Mouse (Mus musculus) hindbrain, embryonic 16.5 days (tissue): ENCODE measurements around the gene Atp1b3. TPM values are rescaled to one million over a fixed set of nuclear protein-coding genes. Genes with fewer than 3 reads are reported as not detected.

Experiments
- ATAC-seq: fragments of 200-750 bp; cut with Nextera tagmentation; 2 replicates; pipeline ENCODE4 v1.8.0; 2017; ENCODE audit warnings: moderate TSS enrichment, moderate library complexity
- H3K27ac ChIP-seq: fragments of 300-500 bp; sonication (generic); 2 replicates; pipeline ENCODE4 v1.5.1; 2014; ENCODE audit warnings: low read depth, mild to moderate bottlenecking, control low read depth, low read length, moderate library complexity
- H3K27me3 ChIP-seq: fragments of 300-500 bp; sonication (generic); replicated peaks from 2 replicates; pipeline ENCODE4 v1.6.1; 2014; ENCODE audit warnings: low read length; ENCODE audit not compliant: control insufficient read depth, insufficient read depth
- H3K36me3 ChIP-seq: fragments of 300-500 bp; sonication (generic); 2 replicates; pipeline ENCODE4 v1.6.1; 2014; ENCODE audit warnings: mild to moderate bottlenecking, low read length, moderate library complexity, mixed read lengths; ENCODE audit not compliant: control insufficient read depth, insufficient read depth
- H3K4me1 ChIP-seq: fragments of 300-500 bp; sonication (generic); 2 replicates; pipeline ENCODE4 v1.6.1; 2014; ENCODE audit warnings: low read depth, low read length; ENCODE audit not compliant: control insufficient read depth, insufficient read depth
- H3K4me2 ChIP-seq: fragments of 300-500 bp; sonication (generic); 2 replicates; pipeline ENCODE4 v1.6.1; 2014; ENCODE audit warnings: mild to moderate bottlenecking, low read length, control low read depth, moderate library complexity
- H3K4me3 ChIP-seq: fragments of 300-500 bp; sonication (generic); 2 replicates; pipeline ENCODE4 v1.5.1; 2014; ENCODE audit warnings: mild to moderate bottlenecking, low read length, control low read depth, moderate library complexity
- H3K9ac ChIP-seq: fragments of 300-500 bp; sonication (generic); 2 replicates; pipeline ENCODE4 v1.6.1; 2014; ENCODE audit warnings: low read depth, mild to moderate bottlenecking, control low read depth, low read length, moderate library complexity
- H3K9me3 ChIP-seq: fragments of 300-500 bp; sonication (generic); 2 replicates; pipeline ENCODE4 v1.6.1; 2014; ENCODE audit warnings: mild to moderate bottlenecking, low read length, moderate library complexity; ENCODE audit not compliant: control insufficient read depth
- WGBS: fragments of 180-500 bp; shearing (Covaris S2); extraction: QIAGEN DNeasy Blood & Tissue Kit; methylation state at CpG from one replicate; pipeline ENCODE4 v1.1.7; 2014; 5-methylcytosine and 5-hydroxymethylcytosine counted together
- polyA plus RNA-seq: library from polyadenylated mRNA; unstranded; fragments of >200 nt; fragmentation: Nextera tagmentation; extraction: Ambion mirVana; gene quantifications from 2 replicates; pipeline ENCODE4 v1.2.1, GENCODE M21; 2015

Atp1b3 gene
- polyA plus RNA-seq, 1 experiment from 2014 or later, result 199 TPM

DNA sequence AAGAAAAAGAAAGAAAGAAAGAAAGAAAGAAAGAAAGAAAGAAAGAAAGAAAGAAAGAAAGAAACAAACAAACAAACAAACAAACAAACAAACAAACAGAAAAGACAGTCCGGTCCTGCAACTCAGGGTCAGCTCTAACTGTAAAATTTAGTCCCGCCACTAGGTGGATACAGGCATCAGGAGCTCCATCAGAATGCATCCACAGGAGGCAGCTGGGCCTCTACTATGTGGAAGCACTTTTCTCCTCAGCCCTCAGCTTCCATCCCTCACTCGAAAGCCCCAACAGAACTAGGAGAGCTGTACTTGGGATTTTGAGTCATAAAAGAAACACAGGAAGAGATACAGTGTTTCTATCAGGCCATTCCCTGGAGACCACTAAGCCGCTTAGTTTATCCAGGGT, 14.2 kb downstream of the Atp1b3 start:
- H3K27me3 ChIP-seq, result no peaks in the 10 kb centered on the region
- H3K4me1 ChIP-seq, result peaks cover 2% of the 10 kb centered on the region; the same call in 1 of the 2 replicates
- ATAC-seq, result 0 out of 2 replicates have a peak, but pooled peaks have one; percentile 80
- H3K4me3 ChIP-seq, result no peak overlapping the region
- H3K27ac ChIP-seq, result no peak overlapping the region
- no peak overlapping the region for H3K9ac ChIP-seq
- H3K9me3 ChIP-seq, result no peaks in the 10 kb centered on the region
- H3K4me2 ChIP-seq, result no peak overlapping the region
- no peaks in the 10 kb centered on the region for H3K36me3 ChIP-seq
- WGBS, result 37% methylated on average over 4 of the region's 4 CpGs

DNA sequence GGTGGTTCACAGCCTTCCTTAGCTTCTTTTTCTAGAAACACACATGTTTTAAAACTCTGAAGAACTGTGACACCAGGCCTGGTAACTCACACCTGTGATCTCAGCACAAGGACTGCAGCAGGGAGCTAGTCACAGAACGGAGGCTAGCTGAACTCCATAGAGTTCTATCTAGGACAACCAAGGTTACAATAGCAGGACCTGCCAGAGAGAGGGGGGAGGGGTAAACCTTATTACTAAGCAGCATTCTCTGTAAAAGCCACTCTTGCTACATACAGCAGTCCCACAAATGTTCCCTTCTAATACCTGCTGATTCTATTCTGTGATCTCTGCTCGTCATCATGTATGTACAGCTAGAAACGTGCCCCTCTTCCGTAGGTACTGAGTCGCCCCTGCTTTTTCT, 15.4 kb downstream of the Atp1b3 start:
- Histone ChIP-seq H3K9ac (no peak overlapping the region), H3K4me3 (no peak overlapping the region), H3K36me3 (no peaks in the 10 kb centered on the region), H3K4me2 (no peak overlapping the region), H3K9me3 (no peaks in the 10 kb centered on the region), H3K27ac (no peak overlapping the region), H3K27me3 (no peaks in the 10 kb centered on the region), H3K4me1 (no peaks in the 10 kb centered on the region; the same call in 1 of the 2 replicates)
- no peak for ATAC-seq
- 92% methylated on average over 5 of the region's 5 CpGs for WGBS

GRCm38 (mm10) chr9:96345750-96346149, 18.5 kb downstream of the Atp1b3 start:
- Histone ChIP-seq H3K4me1 (no peaks in the 10 kb centered on the region), H3K9ac (no peak overlapping the region), H3K36me3 (peaks cover 3% of the 10 kb centered on the region; the same call in 1 of the 2 replicates), H3K27ac (no peak overlapping the region), H3K4me3 (no peak overlapping the region), H3K9me3 (no peaks in the 10 kb centered on the region), H3K27me3 (no peaks in the 10 kb centered on the region), H3K4me2 (no peak overlapping the region)
- WGBS, result 94% methylated on average over 3 of the region's 3 CpGs
- ATAC-seq, result no peak

- Histone ChIP-seq H3K27me3 (no peaks in the 10 kb centered on the region), H3K4me3 (no peak overlapping the region), H3K9me3 (no peaks in the 10 kb centered on the region), H3K9ac (no peak overlapping the region), H3K36me3 (peaks cover 8% of the 10 kb centered on the region), H3K4me2 (no peak overlapping the region), H3K27ac (no peak overlapping the region), H3K4me1 (no peaks in the 10 kb centered on the region; the same call in 1 of the 2 replicates)
- 88% methylated on average over 5 of the region's 5 CpGs for WGBS
- ATAC-seq, result no peak
These were observed 33.1 kb downstream of the Atp1b3 start for GRCm38 (mm10) chr9:96331146-96331545.

DNA sequence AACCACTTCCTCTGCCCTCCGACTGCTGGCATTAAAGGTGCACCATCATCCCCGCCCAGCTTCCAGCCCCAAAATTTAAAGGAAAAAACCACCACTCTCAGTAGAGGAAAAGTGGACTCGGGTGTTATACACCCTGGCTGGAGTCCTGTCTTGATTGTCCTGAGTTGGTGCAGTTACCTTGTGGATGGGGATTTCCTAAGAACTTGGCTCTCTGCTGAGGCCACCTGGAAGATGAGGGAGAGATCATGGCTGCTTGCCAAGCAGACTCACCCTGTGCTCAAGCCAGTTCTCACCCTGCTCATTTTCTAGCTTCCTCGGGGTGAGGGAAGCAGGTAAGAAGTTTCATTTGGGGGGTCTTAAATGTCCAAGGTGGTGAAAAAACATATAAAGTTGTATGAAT, 36.0 kb downstream of the Atp1b3 start:
- peaks cover 3% of the 10 kb centered on the region for H3K36me3 ChIP-seq
- no peak overlapping the region for H3K4me3 ChIP-seq
- H3K4me2 ChIP-seq, result no peak overlapping the region
- no peak overlapping the region for H3K27ac ChIP-seq
- peaks cover 3% of the 10 kb centered on the region; the same call in 1 of the 2 replicates for H3K4me1 ChIP-seq
- 87% methylated on average over 4 of the region's 4 CpGs for WGBS
- no peaks in the 10 kb centered on the region for H3K9me3 ChIP-seq
- no peak for ATAC-seq
- H3K27me3 ChIP-seq, result no peaks in the 10 kb centered on the region
- H3K9ac ChIP-seq, result no peak overlapping the region

DNA sequence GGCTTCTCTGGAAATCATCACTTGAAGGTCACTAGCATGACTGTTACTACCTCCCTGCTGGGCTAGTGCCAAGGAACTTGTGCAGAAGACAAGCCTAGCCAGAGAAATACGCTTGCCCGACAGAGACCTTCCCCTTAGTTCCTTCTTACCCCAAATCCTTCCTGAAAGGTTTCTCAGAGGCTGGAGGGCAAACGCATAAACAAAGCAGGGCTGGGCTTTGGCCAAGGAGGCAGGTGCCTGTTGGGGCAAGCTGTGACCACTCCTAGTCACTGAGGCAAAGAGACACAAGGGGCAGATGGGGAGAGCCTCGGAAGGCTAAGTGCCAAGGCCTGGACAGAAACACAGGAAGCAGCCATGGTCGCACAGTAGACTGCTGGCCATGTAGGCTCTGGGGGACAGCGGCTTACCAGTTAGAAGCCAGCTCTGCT, 37.7 kb downstream of the Atp1b3 start:
- 71% methylated on average over 6 of the region's 6 CpGs for WGBS
- Histone ChIP-seq H3K27ac (peak overlapping the region; percentile 51; the same call in 1 of the 2 replicates), H3K9me3 (no peaks in the 10 kb centered on the region), H3K4me3 (no peak overlapping the region), H3K36me3 (no peaks in the 10 kb centered on the region), H3K9ac (no peak overlapping the region), H3K4me1 (peaks cover 3% of the 10 kb centered on the region; the same call in 1 of the 2 replicates), H3K27me3 (no peaks in the 10 kb centered on the region), H3K4me2 (no peak overlapping the region)
- peak; percentile 69; the same call in 1 of the 2 replicates for ATAC-seq

- Histone ChIP-seq H3K27ac (peak overlapping the region; percentile 64), H3K4me1 (peaks cover 3% of the 10 kb centered on the region; the same call in 1 of the 2 replicates), H3K4me3 (no peak overlapping the region), H3K27me3 (no peaks in the 10 kb centered on the region), H3K4me2 (no peak overlapping the region), H3K36me3 (no peaks in the 10 kb centered on the region), H3K9me3 (no peaks in the 10 kb centered on the region), H3K9ac (no peak overlapping the region)
- 41% methylated on average over 4 of the region's 4 CpGs for WGBS
- peak; percentile 89 for ATAC-seq
These were observed 39.7 kb downstream of the Atp1b3 start for GRCm38 (mm10) chr9:96324502-96324901.

DNA sequence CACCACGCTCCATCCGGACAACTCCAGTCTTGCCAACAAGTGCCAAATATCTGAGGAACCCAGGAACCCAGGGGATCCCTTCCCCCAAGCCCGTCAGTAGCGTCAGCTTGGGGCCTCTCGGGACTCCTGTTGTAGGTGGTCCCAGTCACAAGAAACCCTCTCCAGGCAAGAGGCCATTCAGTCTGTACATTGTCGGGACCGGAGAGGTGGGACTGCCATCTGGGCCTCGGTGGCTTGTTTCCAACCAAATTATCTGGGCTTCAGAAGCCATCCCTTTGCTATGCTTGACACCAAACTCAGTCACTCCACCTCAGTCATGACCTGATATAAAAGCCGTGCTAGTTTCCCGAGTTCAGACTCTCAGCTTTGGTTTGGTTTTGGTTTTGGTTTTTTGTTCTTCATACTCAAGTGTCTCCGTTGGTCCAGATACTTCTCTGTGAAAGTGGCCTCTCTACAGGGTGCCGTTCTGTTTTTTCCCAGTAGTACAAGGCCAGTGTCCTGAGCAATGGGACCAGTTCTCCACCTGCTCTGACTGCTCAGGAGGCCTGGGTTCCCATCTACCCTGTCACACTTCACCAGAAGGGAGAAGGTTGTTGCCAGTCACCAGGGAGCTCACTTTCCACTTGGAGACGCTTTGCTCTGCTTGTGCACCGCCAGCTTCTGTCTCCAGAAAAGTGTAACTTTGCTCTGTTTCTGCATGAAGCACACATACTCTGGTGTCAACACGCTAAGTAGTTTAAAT, 41.7 kb downstream of the Atp1b3 start:
- H3K27me3 ChIP-seq, result no peaks in the 10 kb centered on the region
- WGBS, result 86% methylated on average over 15 of the region's 15 CpGs
- H3K9me3 ChIP-seq, result no peaks in the 10 kb centered on the region
- H3K36me3 ChIP-seq, result peaks cover 3% of the 10 kb centered on the region; the same call in 1 of the 2 replicates
- no peak overlapping the region for H3K4me3 ChIP-seq
- ATAC-seq, result no peak
- H3K4me2 ChIP-seq, result no peak overlapping the region
- peaks cover 3% of the 10 kb centered on the region; the same call in 1 of the 2 replicates for H3K4me1 ChIP-seq
- H3K27ac ChIP-seq, result no peak overlapping the region
- no peak overlapping the region for H3K9ac ChIP-seq

DNA sequence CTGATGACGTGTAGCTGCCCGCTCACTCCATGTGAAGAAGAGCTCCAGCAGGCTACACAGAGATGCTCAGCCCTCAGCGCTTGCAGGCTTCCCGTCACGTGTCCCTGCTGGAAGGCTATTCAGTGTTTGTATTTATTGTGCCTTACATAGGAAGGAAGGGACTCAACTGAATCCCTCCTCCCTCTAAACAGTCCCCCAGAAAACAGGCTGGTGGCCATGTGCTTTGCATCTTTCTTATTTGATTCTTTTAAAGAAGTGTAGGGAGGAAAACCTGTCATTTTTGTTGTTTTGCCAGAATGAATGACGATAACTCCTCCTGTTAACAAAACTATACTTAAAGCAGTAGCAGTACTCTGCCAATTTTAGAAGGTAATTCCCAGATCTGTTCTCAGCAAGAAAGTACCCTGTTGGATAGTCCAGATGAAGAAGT, 43.7 kb downstream of the Atp1b3 start:
- no peak for ATAC-seq
- Histone ChIP-seq H3K9me3 (no peaks in the 10 kb centered on the region), H3K27me3 (no peaks in the 10 kb centered on the region), H3K36me3 (peaks cover 3% of the 10 kb centered on the region; the same call in 1 of the 2 replicates), H3K4me1 (0 out of 2 replicates have a peak, but pooled peaks cover 3% of the 10 kb centered on the region), H3K27ac (no peak overlapping the region), H3K4me3 (no peak overlapping the region), H3K4me2 (no peak overlapping the region), H3K9ac (no peak overlapping the region)
- 88% methylated on average over 6 of the region's 6 CpGs for WGBS
